Mouse (Mus musculus) CD4-positive, CD25-positive, alpha-beta regulatory T cell, adult 2 months (primary cell): Measurements from ENCODE around the gene Sntn.

ENCODE experiments used
- DNase-seq: peaks from one replicate; pipeline ENCODE4 v3.0.0-alpha.2; 2012; ENCODE audit warnings: low read depth, low spot score

The Sntn gene

GRCm38 (mm10) chr14:13670576-13670975 lies at the start of gene Sntn:
Sntn (plus strand) TSS chr14:13670876.
- DNase-seq: no peak

GRCm38 (mm10) chr14:13649865-13650264 lies 20.8 kb upstream of the Sntn start:
- no peak for DNase-seq

- no peak for DNase-seq
Observed at GRCm38 (mm10) chr14:13651039-13651438, 19.6 kb upstream of the Sntn start.

GRCm38 (mm10) chr14:13651541-13652298 lies 19.0 kb upstream of the Sntn start:
- DNase-seq: no peak

GRCm38 (mm10) chr14:13686716-13687115 lies 16.0 kb downstream of the Sntn start:
- DNase-seq: no peak

- DNase-seq: no peak
Observed at GRCm38 (mm10) chr14:13690426-13690825, 19.8 kb downstream of the Sntn start.

- DNase-seq: no peak
Observed at GRCm38 (mm10) chr14:13732263-13732662, 61.6 kb downstream of the Sntn start.
